Mouse (Mus musculus): ENCODE measurements around the gene Rsbn1l.

GRCm38 (mm10) chr5:20911741-20912140 lies 44.5 kb downstream of the Rsbn1l start:
- no peak for TF ChIP-seq CTCF (IDR thresholded peaks at IDR 0.05; ENCODE audit: control insufficient read depth, insufficient read depth, insufficient replicate concordance, low read depth, low read length)
- no peak for TF ChIP-seq POLR2A (IDR thresholded peaks at IDR 0.05; ENCODE audit: control insufficient read depth, low read depth, low read length)
